Mouse (Mus musculus) spleen, adult 2 months (tissue): Measurements from ENCODE around the gene Plekho1.
"Not testable (repeated sequence)": the region's sequence is repeated elsewhere in the genome, so short reads cannot be mapped to it uniquely, and the experiment has no call there.

Experiments used
- CTCF ChIP-seq: fragments of 200-500 bp; IDR thresholded peaks from 2 replicates; pipeline ENCODE4 v1.5.1; 2011; ENCODE audit warnings: mild to moderate bottlenecking, inconsistent platforms; ENCODE audit not compliant: insufficient read depth, insufficient read length, insufficient replicate concordance; ENCODE audit errors: extremely low read depth
- POLR2A ChIP-seq: fragments of 200-500 bp; IDR thresholded peaks from 2 replicates; pipeline ENCODE4 v1.6.1; 2011; ENCODE audit warnings: low read depth, low read length, inconsistent platforms

- TF ChIP-seq POLR2A, CTCF: not testable (repeated sequence)
Observed at GRCm38 (mm10) chr3:95970661-95971060, 25.1 kb downstream of the Plekho1 start.
